Mouse (Mus musculus): ENCODE measurements at regions not wholly inside any gene's neighbourhood (a gene's known extent, or its start where the extent isn't known, plus 50 kb on each side); places are given as distances from the start of the nearest gene placed in this dataset.

DNA sequence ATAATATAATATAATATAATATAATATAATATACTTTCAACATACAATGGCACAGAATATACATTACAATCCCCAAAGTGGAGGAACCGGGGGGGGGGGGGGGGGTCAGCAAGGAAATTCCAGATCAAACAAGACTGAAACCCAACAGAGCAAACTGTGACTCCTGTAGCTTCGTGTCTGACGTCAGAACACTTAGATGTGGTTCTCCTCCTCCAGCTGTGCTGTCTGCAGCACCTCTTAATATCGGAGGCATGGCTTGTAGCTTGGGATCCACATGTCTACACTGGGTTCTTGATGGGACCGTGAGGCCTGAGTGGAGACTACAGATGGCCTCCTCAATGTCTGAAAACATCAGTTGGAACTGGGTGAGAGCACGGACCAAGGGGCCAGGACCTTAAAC is 390.3 kb upstream of the Tbx3 start:
- no peak for TF ChIP-seq EP300 (IDR thresholded peaks at IDR 0.05; ENCODE audit: insufficient read depth, low read depth, low read length)
- no peak for TF ChIP-seq CTCF (IDR thresholded peaks at IDR 0.05)
- no peak for TF ChIP-seq POLR2A (IDR thresholded peaks at IDR 0.05; ENCODE audit: insufficient read depth, low read depth, low read length)

All from heart, adult 2 months (tissue).